Mouse (Mus musculus) lung, postnatal 0 days (tissue): ENCODE results near the gene Moap1.

Source experiments
- CTCF ChIP-seq: IDR thresholded peaks from 2 replicates; pipeline ENCODE4 v1.5.1; 2016; ENCODE audit warnings: antibody characterized with exemption, mild to moderate bottlenecking
- EP300 ChIP-seq: IDR thresholded peaks from 2 replicates; pipeline ENCODE4 v1.6.1; 2016; ENCODE audit warnings: antibody characterized with exemption, mild to moderate bottlenecking, control low read depth

DNA sequence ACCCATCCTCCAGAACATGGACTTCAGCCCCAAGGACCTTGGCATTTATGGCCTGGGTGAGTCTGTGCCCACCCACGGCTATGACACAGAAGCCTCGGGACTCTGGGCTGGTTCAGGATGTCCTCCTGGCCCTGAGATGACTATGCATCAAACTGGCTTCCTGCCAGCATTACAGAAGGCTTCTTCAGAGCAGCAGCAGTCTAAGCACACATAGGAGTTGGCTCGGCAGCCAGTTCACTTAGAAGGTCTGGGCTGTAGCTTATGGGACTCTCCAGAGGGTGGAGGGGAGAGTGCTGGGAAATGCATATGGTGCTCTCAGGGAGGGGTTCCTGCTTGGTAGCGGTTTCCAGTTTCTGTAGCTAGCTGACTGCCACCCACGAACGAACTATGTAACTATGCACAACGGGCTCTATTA lies 17.7 kb downstream of the Moap1 start:
- no peak for TF ChIP-seq CTCF
- TF ChIP-seq EP300: no peak
